Mouse (Mus musculus) naive thymus-derived CD4-positive, alpha-beta T cell, adult 2 months (primary cell): Measurements from ENCODE around the gene Gm9972.

Source experiments
- DNase-seq: peaks from one replicate; pipeline ENCODE4 v3.0.0-alpha.2; 2011; ENCODE audit warnings: low read depth

The Gm9972 gene

GRCm38 (mm10) chr11:43035446-43035845 lies at the start of gene Gm9972:
Gene Gm9972 (plus strand): TSS chr11:43035746.
- DNase-seq = no peak

GRCm38 (mm10) chr11:42999188-42999587 lies 36.4 kb upstream of the Gm9972 start:
- DNase-seq = no peak

GRCm38 (mm10) chr11:43011941-43012340 lies 23.6 kb upstream of the Gm9972 start:
- no peak for DNase-seq

- DNase-seq = no peak
Observed at GRCm38 (mm10) chr11:43012980-43013379, 22.6 kb upstream of the Gm9972 start.

GRCm38 (mm10) chr11:43023109-43023688 lies 12.3 kb upstream of the Gm9972 start:
- no peak for DNase-seq

GRCm38 (mm10) chr11:43029813-43030212 lies 5.7 kb upstream of the Gm9972 start:
- DNase-seq = no peak

GRCm38 (mm10) chr11:43032141-43032540 lies 3.4 kb upstream of the Gm9972 start:
- DNase-seq = no peak

- no peak for DNase-seq
Observed at GRCm38 (mm10) chr11:43045871-43046548, 10.5 kb downstream of the Gm9972 start.

GRCm38 (mm10) chr11:43049363-43049762 lies 13.8 kb downstream of the Gm9972 start:
- DNase-seq = no peak

- DNase-seq = no peak
Observed at GRCm38 (mm10) chr11:43054972-43055371, 19.4 kb downstream of the Gm9972 start.

- no peak for DNase-seq
Observed at GRCm38 (mm10) chr11:43059437-43059970, 24.0 kb downstream of the Gm9972 start.

GRCm38 (mm10) chr11:43062286-43062685 lies 26.7 kb downstream of the Gm9972 start:
- no peak for DNase-seq

GRCm38 (mm10) chr11:43086309-43087050 lies 50.9 kb downstream of the Gm9972 start:
- DNase-seq = no peak
